Mouse (Mus musculus) midbrain, postnatal 0 days (tissue): ENCODE results near the gene Psmd7. TPM values are rescaled to one million over a fixed set of nuclear protein-coding genes. Genes with fewer than 3 reads are reported as not detected.
"Not testable (repeated sequence)": the region's sequence is repeated elsewhere in the genome, so short reads cannot be mapped to it uniquely, and the experiment has no call there.

Experiments
- ATAC-seq: fragments of 200-750 bp; cut with Nextera tagmentation; 2 replicates; pipeline ENCODE4 v1.8.0; 2017; ENCODE audit warnings: moderate number of reproducible peaks, mild to moderate bottlenecking, moderate TSS enrichment, moderate library complexity; ENCODE audit not compliant: low FRiP score
- DNase-seq: peaks from one replicate; pipeline ENCODE4 v3.0.0-alpha.2; 2015; ENCODE audit warnings: low spot score
- H3K27ac ChIP-seq: fragments of 300-500 bp; sonication (generic); 2 replicates; pipeline ENCODE4 v1.5.1; 2014; ENCODE audit warnings: low read depth, mild to moderate bottlenecking, low read length, mixed read lengths
- H3K27me3 ChIP-seq: fragments of 300-500 bp; sonication (generic); 2 replicates; pipeline ENCODE4 v1.6.1; 2014; ENCODE audit warnings: low read length, control low read depth, mixed read lengths; ENCODE audit not compliant: insufficient read depth
- H3K36me3 ChIP-seq: fragments of 300-500 bp; sonication (generic); 2 replicates; pipeline ENCODE4 v1.6.1; 2014; ENCODE audit warnings: low read length, control low read depth, mixed read lengths; ENCODE audit not compliant: insufficient read depth
- H3K4me1 ChIP-seq: fragments of 300-500 bp; sonication (generic); 2 replicates; pipeline ENCODE4 v1.6.1; 2014; ENCODE audit warnings: mild to moderate bottlenecking, control low read depth, antibody characterized with exemption, low read length, mixed read lengths; ENCODE audit not compliant: insufficient read depth
- H3K4me2 ChIP-seq: fragments of 300-500 bp; sonication (generic); 2 replicates; pipeline ENCODE4 v1.6.1; 2014; ENCODE audit warnings: low read depth, mild to moderate bottlenecking, low read length, mixed read lengths; ENCODE audit not compliant: poor library complexity, severe bottlenecking
- H3K4me3 ChIP-seq: fragments of 300-500 bp; sonication (generic); 2 replicates; pipeline ENCODE4 v1.5.1; 2014; ENCODE audit warnings: low read depth, mild to moderate bottlenecking, low read length, moderate library complexity
- H3K9ac ChIP-seq: fragments of 300-500 bp; sonication (generic); replicated peaks from 2 replicates; pipeline ENCODE4 v1.6.1; 2014; ENCODE audit warnings: mild to moderate bottlenecking, low read length, moderate library complexity, mixed read lengths; ENCODE audit not compliant: poor library complexity, severe bottlenecking
- H3K9me3 ChIP-seq: fragments of 300-500 bp; sonication (generic); 2 replicates; pipeline ENCODE4 v1.6.1; 2016; ENCODE audit warnings: low read length, control low read depth
- CTCF ChIP-seq: IDR thresholded peaks from 2 replicates; pipeline ENCODE4 v1.5.1; 2016; ENCODE audit warnings: antibody characterized with exemption, mild to moderate bottlenecking
- WGBS: fragments of 180-500 bp; shearing (Covaris S2); extraction: QIAGEN DNeasy Blood & Tissue Kit; methylation state at CpG from one replicate; pipeline ENCODE4 v1.1.7; 2014; 5-methylcytosine and 5-hydroxymethylcytosine counted together
- polyA plus RNA-seq: library from polyadenylated mRNA; unstranded; fragments of >200 nt; fragmentation: Nextera tagmentation; extraction: Ambion mirVana; gene quantifications from 2 replicates; pipeline ENCODE4 v1.2.1, GENCODE M21; 2015
- total RNA-seq: library from RNA; depleted of rRNA; stranded (reverse); fragments of >200 nt; gene quantifications from 2 replicates; pipeline ENCODE4 v1.2.3, GENCODE M21; 2014; rRNA removed

The Psmd7 gene
- total RNA-seq (38.2 and 40.5 TPM in 2 replicates), polyA plus RNA-seq (257 and 268 TPM in 2 replicates)

DNA sequence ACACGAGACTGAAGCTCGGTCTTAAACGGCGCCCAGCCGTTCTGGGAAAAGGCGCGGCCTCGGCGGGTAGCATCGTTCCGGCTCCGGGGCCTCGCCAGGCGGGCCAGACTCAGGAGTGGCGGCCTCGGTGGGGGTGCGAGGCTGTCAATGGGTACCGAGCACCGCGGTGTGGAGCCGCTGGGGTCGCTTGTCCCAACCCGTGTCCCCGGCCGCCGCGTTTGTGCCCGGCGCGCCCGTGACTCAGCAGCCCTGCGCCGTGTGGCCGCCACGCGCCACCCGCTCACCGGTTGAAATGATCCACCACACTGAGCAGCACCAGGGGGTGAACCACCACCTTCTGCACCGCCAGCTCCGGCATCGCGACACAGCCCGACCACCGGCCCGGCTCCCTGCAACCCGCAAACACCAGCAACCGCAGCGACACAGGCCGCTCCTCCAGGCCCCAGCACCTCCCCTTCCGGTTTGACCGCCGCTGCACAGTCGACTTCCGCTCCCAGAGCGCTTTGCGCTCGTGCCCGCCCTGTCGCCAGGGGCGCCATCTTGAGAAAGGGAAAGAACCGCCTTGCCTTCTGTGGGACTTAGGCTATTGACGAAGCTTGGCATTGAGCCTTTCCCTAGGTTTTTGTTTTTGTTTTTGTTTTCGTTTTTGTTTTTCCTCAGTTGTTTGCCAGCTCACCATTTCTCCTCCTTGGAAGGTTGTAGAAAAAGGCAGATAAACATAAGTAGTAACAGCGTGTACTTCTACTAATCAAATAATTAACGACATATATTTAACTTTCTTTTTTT is at the start of gene Psmd7:
Psmd7 (minus strand) TSS at position 470 of the 786 bp plus-strand sequence.
- Histone ChIP-seq H3K27me3 (no peaks in the 10 kb centered on the region), H3K36me3 (peaks cover 20% of the 10 kb centered on the region), H3K4me1 (peaks cover 8% of the 10 kb centered on the region; the same call in 1 of the 2 replicates), H3K4me2 (peak within 1 kb of the TSS; percentile 68), H3K9ac (peak within 1 kb of the TSS; percentile 89), H3K4me3 (peak within 1 kb of the TSS; percentile 92), H3K9me3 (no peaks in the 10 kb centered on the region), H3K27ac (peak within 1 kb of the TSS; percentile 86)
- TF ChIP-seq CTCF, result peak; percentile 67
- WGBS, result 2% methylated on average over 65 of the region's 65 CpGs
- peak; percentile 95 for ATAC-seq
- DNase-seq, result peak; percentile 97

GRCm38 (mm10) chr8:107633734-107634133 is 45.5 kb upstream of the Psmd7 start:
- DNase-seq (no peak), ATAC-seq (no peak)
- 100% methylated on average over 2 of the region's 2 CpGs for WGBS
- Histone ChIP-seq H3K36me3 (no peaks in the 10 kb centered on the region), H3K9me3 (no peaks in the 10 kb centered on the region), H3K4me1 (no peaks in the 10 kb centered on the region), H3K4me3 (no peak overlapping the region), H3K27ac (no peak overlapping the region), H3K27me3 (no peaks in the 10 kb centered on the region), H3K4me2 (no peak overlapping the region), H3K9ac (no peak overlapping the region)
- TF ChIP-seq CTCF, result no peak

GRCm38 (mm10) chr8:107629701-107630100 is 41.4 kb upstream of the Psmd7 start:
- no peaks in the 10 kb centered on the region for H3K36me3 ChIP-seq
- H3K4me2 ChIP-seq, result no peak overlapping the region
- no peak for TF ChIP-seq CTCF
- no peak overlapping the region for H3K27ac ChIP-seq
- H3K9me3 ChIP-seq, result no peaks in the 10 kb centered on the region
- WGBS, result 62% methylated on average over 11 of the region's 11 CpGs
- H3K4me1 ChIP-seq, result no peaks in the 10 kb centered on the region
- H3K9ac ChIP-seq, result no peak overlapping the region
- ATAC-seq, result no peak
- H3K27me3 ChIP-seq, result no peaks in the 10 kb centered on the region
- H3K4me3 ChIP-seq, result no peak overlapping the region
- no peak for DNase-seq

- H3K9me3 ChIP-seq, result no peaks in the 10 kb centered on the region
- H3K27me3 ChIP-seq, result no peaks in the 10 kb centered on the region
- no peak for ATAC-seq
- DNase-seq, result no peak
- H3K4me1 ChIP-seq, result no peaks in the 10 kb centered on the region
- WGBS, result 74% methylated on average over 8 of the region's 8 CpGs
- H3K4me3 ChIP-seq, result no peak overlapping the region
- no peak overlapping the region for H3K4me2 ChIP-seq
- no peak overlapping the region for H3K9ac ChIP-seq
- H3K36me3 ChIP-seq, result no peaks in the 10 kb centered on the region
- H3K27ac ChIP-seq, result no peak overlapping the region
- TF ChIP-seq CTCF, result no peak
These were observed 40.4 kb upstream of the Psmd7 start for GRCm38 (mm10) chr8:107628501-107629149.

DNA sequence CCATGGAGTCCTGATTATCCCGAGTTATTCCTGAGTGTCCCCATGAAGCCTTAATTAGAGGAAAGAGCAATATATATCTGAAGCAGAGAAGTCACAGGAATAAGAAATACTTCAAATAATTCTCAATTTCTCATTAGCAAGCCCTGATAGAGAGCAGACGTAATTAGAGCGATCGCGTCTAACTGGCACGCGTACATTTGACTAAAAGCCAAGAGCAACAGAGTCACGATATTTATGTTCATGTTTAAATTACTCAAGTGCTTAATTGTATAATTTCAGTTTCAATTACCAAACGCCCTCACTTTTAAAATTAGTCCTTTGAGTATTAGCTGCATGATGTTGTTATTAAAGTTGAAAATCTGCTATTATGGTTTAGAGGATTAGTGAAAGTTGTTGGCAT is 39.6 kb upstream of the Psmd7 start:
- Histone ChIP-seq H3K4me1 (no peaks in the 10 kb centered on the region), H3K4me3 (no peak overlapping the region), H3K9me3 (no peaks in the 10 kb centered on the region), H3K9ac (no peak overlapping the region), H3K27ac (no peak overlapping the region), H3K4me2 (no peak overlapping the region), H3K36me3 (no peaks in the 10 kb centered on the region), H3K27me3 (no peaks in the 10 kb centered on the region)
- WGBS, result 69% methylated on average over 9 of the region's 9 CpGs
- no peak for DNase-seq
- no peak for TF ChIP-seq CTCF
- ATAC-seq, result no peak

- H3K36me3 ChIP-seq, H3K9ac ChIP-seq, H3K27ac ChIP-seq, H3K4me3 ChIP-seq, ATAC-seq, DNase-seq, H3K27me3 ChIP-seq, H3K9me3 ChIP-seq, H3K4me1 ChIP-seq, H3K4me2 ChIP-seq: not testable (repeated sequence)
These were observed 36.0 kb upstream of the Psmd7 start for GRCm38 (mm10) chr8:107624301-107624700.
